Mouse (Mus musculus) CH12.LX (cell line): ENCODE measurements at regions not wholly inside any gene's neighbourhood (a gene's known extent, or its start where the extent isn't known, plus 50 kb on each side); places are given as distances from the start of the nearest gene placed in this dataset.

ENCODE experiments used
- CTCF ChIP-seq, 2 experiments: IDR thresholded peaks in 1 of 2; conservative IDR thresholded peaks in 1 of 2; 2 replicates each; pipeline ENCODE4 v1.5.1; 2011 to 2012; ENCODE audit warnings: low read depth in 2 of 2, low read length in 2 of 2, improper control_type of control experiment in 1 of 2, inconsistent platforms in 1 of 2, mild to moderate bottlenecking in 1 of 2, moderate library complexity in 1 of 2
- ELF1 ChIP-seq: IDR thresholded peaks from 2 replicates; pipeline ENCODE4 v1.6.1; 2014; ENCODE audit warnings: low read depth, mild to moderate bottlenecking, inconsistent platforms, low read length, improper control_type of control experiment
- EP300 ChIP-seq: IDR thresholded peaks from 2 replicates; pipeline ENCODE4 v1.6.1; 2011; ENCODE audit warnings: low read length, improper control_type of control experiment
- HCFC1 ChIP-seq: IDR thresholded peaks from 2 replicates; pipeline ENCODE4 v1.6.1; 2012; ENCODE audit warnings: low read depth, mild to moderate bottlenecking, inconsistent platforms, low read length, improper control_type of control experiment
- JUND ChIP-seq: conservative IDR thresholded peaks from 2 replicates; pipeline ENCODE4 v1.6.1; 2011; ENCODE audit warnings: low read depth, low read length, improper control_type of control experiment
- NRF1 ChIP-seq: IDR thresholded peaks from 2 replicates; pipeline ENCODE4 v1.6.1; 2014; ENCODE audit warnings: low read depth, mild to moderate bottlenecking, inconsistent platforms, low read length, improper control_type of control experiment, moderate library complexity
- POLR2A ChIP-seq: IDR thresholded peaks from 2 replicates; pipeline ENCODE4 v1.6.1; 2011; ENCODE audit warnings: low read depth, mild to moderate bottlenecking, improper control_type of control experiment, low read length
- TCF12 ChIP-seq: IDR thresholded peaks from 2 replicates; pipeline ENCODE4 v1.6.1; 2014; ENCODE audit warnings: low read depth, mild to moderate bottlenecking, inconsistent platforms, low read length, improper control_type of control experiment
- USF1 ChIP-seq: IDR thresholded peaks from 2 replicates; pipeline ENCODE4 v1.6.1; 2014; ENCODE audit warnings: low read depth, mild to moderate bottlenecking, inconsistent platforms, low read length, improper control_type of control experiment
- ZKSCAN1 ChIP-seq: IDR thresholded peaks from 2 replicates; pipeline ENCODE4 v1.6.1; 2012; ENCODE audit warnings: low read depth, inconsistent platforms, low read length, improper control_type of control experiment, borderline replicate concordance

- no peak for TF ChIP-seq USF1
- TF ChIP-seq TCF12, result no peak
- no peak for TF ChIP-seq POLR2A
- no peak for TF ChIP-seq EP300
- no peak for TF ChIP-seq JUND
- TF ChIP-seq ELF1, result no peak
- no peak for TF ChIP-seq CTCF (conservative IDR thresholded peaks at IDR 0.05 in 1 of 2, IDR thresholded peaks at IDR 0.05 in 1 of 2; ENCODE audit: low read depth in 2 of 2, low read length in 2 of 2)
- no peak for TF ChIP-seq NRF1
- TF ChIP-seq HCFC1, result no peak
- no peak for TF ChIP-seq ZKSCAN1
Observed at GRCm38 (mm10) chr14:99785106-99785505, 486.6 kb downstream of the Klf5 start.
